Mouse (Mus musculus) neural tube, embryonic 12.5 days (tissue): Measurements from ENCODE around the gene Pip4k2c. TPM values are rescaled to one million over a fixed set of nuclear protein-coding genes. Genes with fewer than 3 reads are reported as not detected.

Source experiments
- ATAC-seq: fragments of 200-750 bp; cut with Nextera tagmentation; 2 replicates; pipeline ENCODE4 v1.8.0; 2017; ENCODE audit warnings: low read depth, mild to moderate bottlenecking, moderate TSS enrichment, moderate library complexity; ENCODE audit not compliant: low FRiP score
- H3K27ac ChIP-seq: fragments of 300-500 bp; sonication (generic); 2 replicates; pipeline ENCODE4 v1.5.1; 2016
- H3K27me3 ChIP-seq: fragments of 300-500 bp; sonication (generic); replicated peaks from 2 replicates; pipeline ENCODE4 v1.6.1; 2016; ENCODE audit warnings: mild to moderate bottlenecking
- H3K36me3 ChIP-seq: fragments of 300-500 bp; sonication (generic); 2 replicates; pipeline ENCODE4 v1.6.1; 2016; ENCODE audit warnings: mild to moderate bottlenecking
- H3K4me1 ChIP-seq: fragments of 300-500 bp; sonication (generic); 2 replicates; pipeline ENCODE4 v1.6.1; 2016
- H3K4me2 ChIP-seq: fragments of 300-500 bp; sonication (generic); replicated peaks from 2 replicates; pipeline ENCODE4 v1.6.1; 2016; ENCODE audit warnings: mild to moderate bottlenecking
- H3K4me3 ChIP-seq: fragments of 300-500 bp; sonication (generic); 2 replicates; pipeline ENCODE4 v1.5.1; 2016
- H3K9ac ChIP-seq: fragments of 300-500 bp; sonication (generic); 2 replicates; pipeline ENCODE4 v1.6.1; 2016; ENCODE audit warnings: mild to moderate bottlenecking
- H3K9me3 ChIP-seq: fragments of 300-500 bp; sonication (generic); 2 replicates; pipeline ENCODE4 v1.6.1; 2016; ENCODE audit warnings: mild to moderate bottlenecking
- WGBS: fragments of 180-500 bp; shearing (Covaris S2); methylation state at CpG from one replicate; pipeline ENCODE4 v1.1.7; 2016; 5-methylcytosine and 5-hydroxymethylcytosine counted together
- polyA plus RNA-seq: library from polyadenylated mRNA; unstranded; fragments of >200 nt; fragmentation: Nextera tagmentation; extraction: Ambion mirVana; gene quantifications from 2 replicates; pipeline ENCODE4 v1.2.1, GENCODE M21; 2016

The Pip4k2c gene
- polyA plus RNA-seq, 1 experiment from 2014 or later = 22.0 TPM

DNA sequence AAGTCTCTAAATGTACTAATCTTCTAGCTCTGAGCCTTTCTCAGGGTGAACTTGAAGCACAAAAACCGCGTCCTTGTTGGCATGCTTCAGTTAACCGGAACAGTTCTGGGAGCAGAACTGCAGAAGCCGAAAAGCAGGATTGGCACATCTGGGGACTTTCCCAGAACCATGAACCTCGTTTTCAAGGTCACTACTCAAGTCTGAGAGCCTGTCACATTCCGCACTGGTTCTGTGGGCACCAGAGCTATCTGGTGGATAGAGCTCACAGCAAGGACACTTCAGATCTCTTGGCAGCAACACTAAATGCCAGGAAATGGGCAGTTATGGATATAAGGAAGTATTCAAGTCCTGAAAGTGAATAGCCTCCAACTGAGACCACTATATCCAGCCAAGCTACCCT, 64.2 kb downstream of the Pip4k2c start:
- Histone ChIP-seq H3K36me3 (no peaks in the 10 kb centered on the region), H3K27ac (no peak overlapping the region), H3K9ac (no peak overlapping the region), H3K9me3 (0 out of 2 replicates have a peak, but pooled peaks cover 3% of the 10 kb centered on the region), H3K4me1 (no peaks in the 10 kb centered on the region), H3K4me3 (no peak overlapping the region), H3K27me3 (no peaks in the 10 kb centered on the region), H3K4me2 (no peak overlapping the region)
- no peak for ATAC-seq
- WGBS = 86% methylated on average over 6 of the region's 6 CpGs

Other genes starting within 250 kb of the Pip4k2c start
- gene Ctdsp2, start 232.9 kb downstream of the Pip4k2c start, polyA plus RNA-seq = 39.4 and 42.6 TPM in 2 replicates
- gene Avil, start 210.9 kb downstream of the Pip4k2c start, polyA plus RNA-seq = 5.2 and 10.0 TPM in 2 replicates
- 70.7 and 70.9 TPM in 2 replicates for gene Tsfm, start 180.7 kb downstream of the Pip4k2c start, polyA plus RNA-seq
- gene Mettl1, start 170.2 kb downstream of the Pip4k2c start, polyA plus RNA-seq = 31.5 and 32.5 TPM in 2 replicates
- 0.15 and 0.17 TPM in 2 replicates for gene Eef1akmt3, start 170.1 kb downstream of the Pip4k2c start, polyA plus RNA-seq
- 0.13 and 0.25 TPM in 2 replicates for gene Cyp27b1, start 163.3 kb downstream of the Pip4k2c start, polyA plus RNA-seq
- gene March9, start 151.4 kb downstream of the Pip4k2c start, polyA plus RNA-seq = 6.1 TPM in 2 replicates
- 1,857 and 1,896 TPM in 2 replicates for gene Cdk4, start 148.1 kb downstream of the Pip4k2c start, polyA plus RNA-seq
- 137 and 147 TPM in 2 replicates for gene Tspan31, start 141.3 kb downstream of the Pip4k2c start, polyA plus RNA-seq
- 1.1 and 1.3 TPM in 2 replicates for gene Agap2, start 136.3 kb downstream of the Pip4k2c start, polyA plus RNA-seq
- gene Os9, start 90.5 kb downstream of the Pip4k2c start, polyA plus RNA-seq = 118 and 123 TPM in 2 replicates
- 29.2 and 31.5 TPM in 2 replicates for gene B4galnt1, start 46.4 kb downstream of the Pip4k2c start, polyA plus RNA-seq
- gene Slc26a10, start 30.9 kb downstream of the Pip4k2c start, polyA plus RNA-seq = 1.5 and 1.8 TPM in 2 replicates
- gene Arhgef25, start 21.5 kb downstream of the Pip4k2c start, polyA plus RNA-seq = 43.3 and 43.6 TPM in 2 replicates
- 189 and 199 TPM in 2 replicates for gene Dtx3, start 15.9 kb downstream of the Pip4k2c start, polyA plus RNA-seq
- 72.7 and 81.6 TPM in 2 replicates for gene Kif5a, start 51.8 kb upstream of the Pip4k2c start, polyA plus RNA-seq
- gene Dctn2, start 54.8 kb upstream of the Pip4k2c start, polyA plus RNA-seq = 273 and 277 TPM in 2 replicates
- 18.4 and 20.5 TPM in 2 replicates for gene Mbd6, start 77.4 kb upstream of the Pip4k2c start, polyA plus RNA-seq
- 145 and 146 TPM in 2 replicates for gene Mars, start 100.2 kb upstream of the Pip4k2c start, polyA plus RNA-seq
- 1.7 and 2.0 TPM in 2 replicates for gene Arhgap9, start 110.4 kb upstream of the Pip4k2c start, polyA plus RNA-seq
- gene Gli1, start 130.4 kb upstream of the Pip4k2c start, polyA plus RNA-seq = 3.6 and 4.0 TPM in 2 replicates
- not detected in 2 replicates for gene Inhbe, start 142.8 kb upstream of the Pip4k2c start, polyA plus RNA-seq
- gene Inhbc, start 158.8 kb upstream of the Pip4k2c start, polyA plus RNA-seq = not detected in 2 replicates
- gene R3hdm2, start 168.7 kb upstream of the Pip4k2c start, polyA plus RNA-seq = 33.9 and 36.3 TPM in 2 replicates